Mouse (Mus musculus): Measurements from ENCODE around the gene Adat3. TPM values are rescaled to one million over a fixed set of nuclear protein-coding genes. Genes with fewer than 3 reads are reported as not detected.

Gene Adat3
- total RNA-seq (2014; rRNA removed) (3.0 and 4.9 TPM in 2 replicates), polyA plus RNA-seq (2015; fragmentation: Nextera tagmentation; extraction: Ambion mirVana) (4.2 and 4.5 TPM in 2 replicates)

DNA sequence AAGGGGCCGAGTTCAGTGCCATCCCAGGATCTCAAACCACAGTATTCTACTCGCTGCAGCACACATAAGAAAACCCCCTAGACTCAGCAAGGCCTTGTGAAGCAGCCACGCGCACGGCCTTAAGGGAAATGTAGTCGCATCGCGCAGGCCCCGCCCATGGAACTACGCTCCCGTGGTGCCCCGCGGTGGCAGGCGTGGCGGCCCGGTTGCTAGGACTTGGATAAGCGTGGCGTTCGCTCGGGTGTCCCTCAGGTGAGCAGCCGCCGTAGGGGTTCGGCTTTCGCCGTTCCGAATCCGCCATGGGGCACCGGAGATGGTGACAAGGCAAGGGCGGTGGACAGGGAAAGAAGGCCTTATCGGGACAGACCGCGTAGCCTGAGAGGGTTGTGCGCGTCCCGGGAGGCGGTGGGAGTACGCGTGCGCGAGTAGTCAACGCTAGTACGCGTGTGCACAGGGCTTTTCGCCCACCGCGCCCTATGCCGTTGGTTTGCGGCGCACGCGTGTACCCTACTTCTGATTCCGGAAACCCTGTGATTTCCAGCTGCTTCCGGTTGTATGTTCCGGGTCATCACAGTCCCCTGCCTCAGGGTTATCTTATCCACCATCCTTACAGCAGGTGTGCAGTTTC, at the start of gene Adat3, which contains the start of gene Scamp4:
Gene Adat3 (plus strand): TSS at position 183 of the 628 bp plus-strand sequence.
Gene Scamp4 (plus strand): TSS at position 175 of the 628 bp plus-strand sequence.
- Histone ChIP-seq H3K4me2 (ENCODE audit: low read depth) (peak within 1 kb of the TSS; percentile 66), H3K27me3 (ENCODE audit: insufficient read depth, low read length) (no peaks in the 10 kb centered on the region; the same call in 1 of the 2 replicates), H3K9ac (peak within 1 kb of the TSS; percentile 57), H3K36me3 (ENCODE audit: insufficient read depth) (peaks cover 18% of the 10 kb centered on the region), H3K4me1 (ENCODE audit: insufficient read depth) (peaks cover 12% of the 10 kb centered on the region; the same call in 1 of the 2 replicates), H3K9me3 (ENCODE audit: low read length) (no peaks in the 10 kb centered on the region), H3K4me3 (ENCODE audit: low read depth, low read length) (peak within 1 kb of the TSS; percentile 64), H3K27ac (ENCODE audit: low read depth, low read length) (peak within 1 kb of the TSS; percentile 93)
- DNase-seq (peak; percentile 98), ATAC-seq (peak; percentile 98)
- WGBS, result 1% methylated on average over 54 of the region's 54 CpGs
- TF ChIP-seq CTCF (IDR thresholded peaks at IDR 0.05; ENCODE audit: low read depth), result 0 out of 2 replicates have a peak, but pooled peaks have one; percentile 7

DNA sequence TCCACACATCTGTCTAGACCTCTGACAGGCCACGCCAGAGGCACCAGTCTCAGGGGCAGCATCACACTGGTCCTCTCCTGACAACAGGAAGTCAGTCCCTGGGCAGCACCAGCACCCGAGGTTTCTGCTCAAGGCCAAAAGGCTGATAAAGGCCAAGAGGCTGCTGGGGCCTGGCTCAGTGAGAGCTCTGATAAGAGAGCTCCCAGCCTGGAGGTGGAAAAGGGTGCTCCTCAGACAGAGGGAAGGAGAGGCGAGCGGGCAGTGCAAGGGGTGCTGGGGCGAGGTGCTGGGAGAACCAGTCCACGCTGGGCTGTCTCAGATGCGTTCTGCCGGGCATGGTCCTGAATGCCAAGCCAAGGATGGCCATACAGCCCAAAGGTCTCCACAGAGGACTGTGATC, 49.1 kb upstream of the Adat3 start:
- no peak for DNase-seq
- 92% methylated on average over 8 of the region's 8 CpGs for WGBS
- Histone ChIP-seq H3K36me3 (ENCODE audit: insufficient read depth) (peaks cover 14% of the 10 kb centered on the region), H3K27me3 (ENCODE audit: insufficient read depth, low read length) (no peaks in the 10 kb centered on the region), H3K4me1 (ENCODE audit: insufficient read depth) (no peaks in the 10 kb centered on the region), H3K4me3 (ENCODE audit: low read depth, low read length) (no peak overlapping the region), H3K9ac (no peak overlapping the region), H3K27ac (ENCODE audit: low read depth, low read length) (no peak overlapping the region), H3K4me2 (ENCODE audit: low read depth) (no peak overlapping the region), H3K9me3 (ENCODE audit: low read length) (no peaks in the 10 kb centered on the region)
- no peak for ATAC-seq
- no peak for TF ChIP-seq CTCF (IDR thresholded peaks at IDR 0.05; ENCODE audit: low read depth)

DNA sequence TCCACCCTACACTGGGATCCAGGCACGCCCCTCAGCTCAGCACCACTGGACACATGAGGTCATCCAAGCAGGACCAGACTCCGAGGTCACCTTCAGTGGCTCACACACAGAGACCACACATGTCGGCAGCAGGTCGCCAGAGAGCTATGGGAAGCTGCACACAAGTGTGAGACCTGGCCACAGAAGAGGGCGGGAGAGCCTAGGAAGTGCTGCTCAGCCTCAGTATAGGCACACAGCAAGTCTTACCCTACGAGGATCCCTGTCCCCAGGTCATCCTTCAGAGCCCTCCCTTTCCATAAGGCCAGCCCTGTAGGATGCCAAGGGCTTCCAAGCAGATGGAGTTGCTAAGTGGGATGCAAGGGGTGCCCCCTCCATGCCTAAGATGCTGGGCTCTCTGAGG, 48.7 kb upstream of the Adat3 start:
- DNase-seq (no peak), ATAC-seq (no peak)
- WGBS, result 90% methylated on average over 6 of the region's 6 CpGs
- Histone ChIP-seq H3K9me3 (ENCODE audit: low read length) (no peaks in the 10 kb centered on the region), H3K4me2 (ENCODE audit: low read depth) (no peak overlapping the region), H3K36me3 (ENCODE audit: insufficient read depth) (peaks cover 14% of the 10 kb centered on the region), H3K27ac (ENCODE audit: low read depth, low read length) (no peak overlapping the region), H3K27me3 (ENCODE audit: insufficient read depth, low read length) (no peaks in the 10 kb centered on the region), H3K9ac (no peak overlapping the region), H3K4me3 (ENCODE audit: low read depth, low read length) (no peak overlapping the region), H3K4me1 (ENCODE audit: insufficient read depth) (no peaks in the 10 kb centered on the region)
- no peak for TF ChIP-seq CTCF (IDR thresholded peaks at IDR 0.05; ENCODE audit: low read depth)

DNA sequence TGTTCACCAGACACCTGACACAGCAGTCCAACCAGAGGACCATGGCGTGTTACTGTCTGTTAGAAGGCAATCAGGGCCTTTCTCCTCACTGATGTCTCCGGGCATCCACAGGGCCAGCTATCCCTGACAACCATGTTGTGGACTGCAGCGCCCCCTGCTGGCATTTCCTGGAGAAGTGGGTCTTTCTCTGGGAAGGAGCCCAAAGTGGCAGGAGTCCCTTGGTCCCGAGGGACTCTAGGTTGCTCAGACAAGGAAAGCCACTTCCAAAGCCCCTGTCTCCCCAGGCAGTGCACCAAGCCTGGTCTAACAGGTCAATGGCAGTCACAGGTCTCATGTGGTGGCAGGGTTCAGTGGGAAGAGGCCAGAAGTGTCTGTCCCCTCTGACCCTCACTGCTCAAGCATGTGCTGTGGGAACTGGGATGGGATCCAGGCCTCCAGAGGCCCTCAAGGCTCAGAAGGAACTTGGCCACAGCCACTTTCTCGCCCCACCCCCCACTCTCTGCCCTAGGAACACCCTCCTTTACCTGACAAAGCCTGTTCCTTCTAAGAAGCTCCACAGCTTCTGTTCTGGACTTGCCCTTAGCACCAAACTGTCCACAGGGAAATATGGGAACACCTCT, 45.2 kb upstream of the Adat3 start:
- no peak overlapping the region for H3K9ac ChIP-seq
- 30% methylated on average over 5 of the region's 5 CpGs for WGBS

DNA sequence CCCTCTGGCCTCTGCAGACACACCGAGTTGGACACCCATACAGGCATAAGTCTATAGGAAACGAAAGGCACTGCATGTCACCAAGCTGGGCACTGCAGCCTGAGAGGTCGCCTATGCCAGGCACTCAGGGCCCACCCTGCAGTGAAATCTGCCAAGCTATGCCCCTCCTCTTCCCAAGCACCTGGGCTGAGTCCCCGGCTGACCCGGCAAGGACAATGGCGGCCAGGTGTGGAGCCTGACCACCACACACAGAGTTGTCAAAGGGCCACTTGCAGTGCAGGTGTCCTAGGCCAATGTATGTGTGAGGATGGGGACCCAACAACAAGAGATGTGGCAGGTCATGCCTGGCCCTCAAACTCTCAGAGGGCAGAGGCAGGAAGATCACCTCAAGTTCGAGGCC, 43.2 kb upstream of the Adat3 start:
- H3K27ac ChIP-seq (ENCODE audit: low read depth, low read length), result no peak overlapping the region
- no peaks in the 10 kb centered on the region for H3K36me3 ChIP-seq (ENCODE audit: insufficient read depth)
- H3K9ac ChIP-seq, result no peak overlapping the region
- no peaks in the 10 kb centered on the region for H3K27me3 ChIP-seq (ENCODE audit: insufficient read depth, low read length)
- no peak overlapping the region for H3K4me2 ChIP-seq (ENCODE audit: low read depth)
- peaks cover 15% of the 10 kb centered on the region; the same call in 1 of the 2 replicates for H3K4me1 ChIP-seq (ENCODE audit: insufficient read depth)
- ATAC-seq (no peak), DNase-seq (no peak)
- no peak for TF ChIP-seq CTCF (IDR thresholded peaks at IDR 0.05; ENCODE audit: low read depth)
- no peak overlapping the region for H3K4me3 ChIP-seq (ENCODE audit: low read depth, low read length)
- no peaks in the 10 kb centered on the region for H3K9me3 ChIP-seq (ENCODE audit: low read length)
- WGBS, result 91% methylated on average over 7 of the region's 7 CpGs

More for the DNA sequence above, 45.2 kb upstream of the Adat3 start:
- no peaks in the 10 kb centered on the region for H3K36me3 ChIP-seq (ENCODE audit: insufficient read depth)
- H3K4me2 ChIP-seq (ENCODE audit: low read depth), result no peak overlapping the region
- peak; percentile 72 for DNase-seq
- peak; percentile 82 for TF ChIP-seq CTCF (IDR thresholded peaks at IDR 0.05; ENCODE audit: low read depth)
- no peaks in the 10 kb centered on the region for H3K27me3 ChIP-seq (ENCODE audit: insufficient read depth, low read length)
- H3K4me3 ChIP-seq (ENCODE audit: low read depth, low read length), result no peak overlapping the region
- no peak overlapping the region for H3K27ac ChIP-seq (ENCODE audit: low read depth, low read length)
- peaks cover 9% of the 10 kb centered on the region; the same call in 1 of the 2 replicates for H3K4me1 ChIP-seq (ENCODE audit: insufficient read depth)
- ATAC-seq, result no peak
- no peaks in the 10 kb centered on the region for H3K9me3 ChIP-seq (ENCODE audit: low read length)

DNA sequence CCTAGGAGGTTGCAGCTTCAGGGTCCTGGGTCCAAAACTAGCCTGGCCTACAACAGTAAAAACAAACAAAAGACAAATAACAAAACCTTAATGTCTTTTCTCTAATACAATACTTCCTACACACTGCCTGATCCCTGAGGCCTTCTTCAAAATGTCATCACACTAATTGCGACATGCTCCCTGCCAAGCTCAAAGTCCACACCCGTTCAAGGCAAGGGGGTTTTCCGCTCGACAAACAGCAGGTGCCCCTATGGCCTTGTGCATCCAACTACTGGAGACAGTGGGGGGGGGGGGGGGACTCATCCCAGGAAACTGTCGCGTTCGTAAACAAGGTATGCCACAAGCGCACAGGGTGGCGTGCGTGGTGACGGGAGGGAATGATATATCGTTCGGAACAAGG, 42.1 kb upstream of the Adat3 start:
- WGBS, result 1% methylated on average over 13 of the region's 13 CpGs
- no peak for TF ChIP-seq CTCF (IDR thresholded peaks at IDR 0.05; ENCODE audit: low read depth)
- ATAC-seq, result no peak
- H3K9ac ChIP-seq, result peak overlapping the region; percentile 93
- DNase-seq, result no peak
- no peaks in the 10 kb centered on the region for H3K27me3 ChIP-seq (ENCODE audit: insufficient read depth, low read length)
- H3K4me2 ChIP-seq (ENCODE audit: low read depth), result peak overlapping the region; percentile 56
- peak overlapping the region; percentile 94 for H3K27ac ChIP-seq (ENCODE audit: low read depth, low read length)
- peak overlapping the region; percentile 85 for H3K4me3 ChIP-seq (ENCODE audit: low read depth, low read length)
- no peaks in the 10 kb centered on the region for H3K36me3 ChIP-seq (ENCODE audit: insufficient read depth)
- no peaks in the 10 kb centered on the region for H3K9me3 ChIP-seq (ENCODE audit: low read length)
- H3K4me1 ChIP-seq (ENCODE audit: insufficient read depth), result peaks cover 15% of the 10 kb centered on the region; the same call in 1 of the 2 replicates
